Mouse (Mus musculus) neutrophil, adult 83 days (primary cell): ENCODE data around the gene Gm3233. TPM values are rescaled to one million over a fixed set of nuclear protein-coding genes. Genes with fewer than 3 reads are reported as not detected.

ENCODE experiments used
- total RNA-seq, 2 experiments: library from RNA; stranded (reverse); gene quantifications; one replicate each; pipeline ENCODE4 v1.2.4; 2023

The Gm3233 gene
- total RNA-seq = not detected

DNA sequence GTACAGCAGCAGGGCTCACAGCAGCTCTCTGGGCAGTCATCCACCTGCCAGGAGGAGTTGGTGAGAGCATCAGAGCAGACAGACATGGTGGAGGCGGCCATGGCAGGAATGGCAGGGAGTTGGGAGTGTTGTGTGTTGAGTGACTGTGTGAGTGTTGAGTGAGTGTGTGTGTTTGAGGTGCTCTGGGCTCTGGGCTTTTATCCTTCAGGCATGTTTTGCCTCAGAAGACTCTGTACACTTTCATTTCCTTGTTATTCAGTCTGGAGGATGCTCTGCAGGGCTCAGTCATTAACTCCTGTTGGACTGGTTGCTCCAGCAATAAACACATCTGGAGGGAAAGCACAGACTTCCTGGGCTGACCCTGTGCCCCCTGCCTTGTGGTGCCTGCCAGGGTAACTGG lies at the start of gene Gm3233:
TSS of gene Gm3233 (minus strand) at position 101 of the 400 bp plus-strand sequence.

DNA sequence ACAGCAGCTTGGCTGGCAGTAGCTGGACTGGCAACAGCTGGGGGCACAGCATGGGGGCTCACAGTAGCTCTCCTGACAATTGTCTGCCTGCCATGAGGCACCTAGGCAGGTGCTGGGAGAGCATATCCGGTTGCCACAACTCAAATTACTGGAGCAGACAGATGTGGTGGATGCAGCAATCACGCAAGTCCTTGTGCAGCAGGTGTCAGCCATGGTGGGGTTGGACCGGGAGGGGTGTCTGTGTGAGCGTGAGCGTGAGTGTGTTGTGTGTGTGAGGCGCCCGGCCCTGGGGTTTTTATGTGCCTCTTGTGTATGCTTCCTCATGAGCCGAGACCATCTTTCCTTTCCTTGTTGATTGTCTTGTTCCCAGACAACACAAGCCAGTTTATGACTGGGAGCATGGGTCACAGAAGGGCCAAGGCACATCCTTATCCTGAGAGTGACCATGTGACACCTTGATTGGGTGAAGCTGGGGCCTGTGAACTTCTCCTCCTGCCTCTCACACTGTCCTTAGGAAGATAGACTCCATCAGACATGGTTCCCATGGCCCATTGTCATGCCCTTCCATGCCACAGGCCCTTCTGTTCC lies 39.5 kb upstream of the Gm3233 start, which contains the start of gene Gm19668:
TSS of gene Gm19668 (minus strand) at position 213 of the 588 bp plus-strand sequence.

DNA sequence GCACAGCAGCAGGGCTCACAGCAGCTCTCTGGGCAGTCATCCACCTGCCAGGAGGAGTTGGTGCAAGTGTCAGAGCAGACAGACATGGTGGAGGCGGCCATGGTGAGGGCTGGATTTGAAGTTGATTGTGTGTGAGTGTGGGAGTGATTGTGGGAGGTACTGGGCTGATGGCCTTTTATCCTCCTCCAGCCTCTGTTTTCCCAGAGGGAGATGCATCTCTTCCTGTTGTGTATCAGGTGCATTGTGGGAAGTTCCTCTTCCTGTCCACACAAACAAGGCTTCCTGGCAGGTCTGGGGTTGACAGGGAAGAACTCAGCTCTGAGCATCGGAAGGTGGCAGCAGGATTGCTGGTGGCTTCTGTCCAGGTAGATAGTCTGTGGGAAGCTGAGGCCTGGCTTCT lies 35.5 kb upstream of the Gm3233 start, which contains the start of gene Gm9639:
TSS of gene Gm9639 (minus strand) at position 101 of the 400 bp plus-strand sequence.

DNA sequence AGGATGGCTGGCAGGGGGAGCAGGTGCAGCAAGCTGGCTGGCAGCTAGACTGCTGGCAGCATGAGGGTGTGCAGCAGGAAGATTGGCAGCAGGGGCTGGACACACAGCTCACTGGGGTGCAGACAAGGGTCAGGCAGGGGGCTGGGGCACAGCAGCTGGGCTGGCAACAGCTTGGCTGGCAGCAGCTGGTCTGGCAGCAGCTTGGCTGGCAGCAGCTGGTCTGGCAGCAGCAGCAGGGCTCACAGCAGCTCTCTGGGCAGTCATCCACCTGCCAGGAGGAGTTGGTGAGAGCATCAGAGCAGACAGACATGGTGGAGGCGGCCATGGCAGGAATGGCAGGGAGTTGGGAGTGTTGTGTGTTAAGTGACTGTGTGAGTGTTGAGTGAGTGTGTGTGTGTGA lies 28.4 kb upstream of the Gm3233 start, which contains the start of gene Gm7137:
TSS of gene Gm7137 (minus strand) at position 325 of the 400 bp plus-strand sequence.

DNA sequence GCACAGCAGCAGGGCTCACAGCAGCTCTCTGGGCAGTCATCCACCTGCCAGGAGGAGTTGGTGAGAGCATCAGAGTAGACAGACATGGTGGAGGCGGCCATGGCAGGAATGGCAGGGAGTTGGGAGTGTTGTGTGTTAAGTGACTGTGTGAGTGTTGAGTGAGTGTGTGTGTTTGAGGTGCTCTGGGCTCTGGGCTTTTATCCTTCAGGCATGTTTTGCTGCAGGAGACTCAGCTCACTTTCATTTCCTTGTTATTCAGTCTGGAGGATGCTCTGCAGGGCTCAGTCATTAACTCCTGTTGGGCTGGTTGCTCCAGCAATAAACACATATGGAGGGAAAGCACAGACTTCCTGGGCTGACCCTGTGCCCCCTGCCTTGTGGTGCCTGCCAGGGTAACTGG lies 23.0 kb upstream of the Gm3233 start, which contains the start of gene Gm3250:
TSS of gene Gm3250 (minus strand) at position 101 of the 400 bp plus-strand sequence.

DNA sequence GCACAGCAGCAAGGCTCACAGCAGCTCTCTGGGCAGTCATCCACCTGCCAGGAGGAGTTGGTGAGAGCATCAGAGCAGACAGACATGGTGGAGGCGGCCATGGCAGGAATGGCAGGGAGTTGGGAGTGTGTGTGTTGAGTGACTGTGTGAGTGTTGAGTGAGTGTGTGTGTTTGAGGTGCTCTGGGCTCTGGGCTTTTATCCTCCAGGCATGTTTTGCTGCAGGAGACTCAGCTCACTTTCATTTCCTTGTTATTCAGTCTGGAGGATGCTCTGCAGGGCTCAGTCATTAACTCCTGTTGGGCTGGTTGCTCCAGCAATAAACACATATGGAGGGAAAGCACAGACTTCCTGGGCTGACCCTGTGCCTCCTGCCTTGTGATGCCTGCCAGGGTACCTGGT lies 17.4 kb upstream of the Gm3233 start, which contains the start of gene Gm7138:
TSS of gene Gm7138 (minus strand) at position 101 of the 400 bp plus-strand sequence.

DNA sequence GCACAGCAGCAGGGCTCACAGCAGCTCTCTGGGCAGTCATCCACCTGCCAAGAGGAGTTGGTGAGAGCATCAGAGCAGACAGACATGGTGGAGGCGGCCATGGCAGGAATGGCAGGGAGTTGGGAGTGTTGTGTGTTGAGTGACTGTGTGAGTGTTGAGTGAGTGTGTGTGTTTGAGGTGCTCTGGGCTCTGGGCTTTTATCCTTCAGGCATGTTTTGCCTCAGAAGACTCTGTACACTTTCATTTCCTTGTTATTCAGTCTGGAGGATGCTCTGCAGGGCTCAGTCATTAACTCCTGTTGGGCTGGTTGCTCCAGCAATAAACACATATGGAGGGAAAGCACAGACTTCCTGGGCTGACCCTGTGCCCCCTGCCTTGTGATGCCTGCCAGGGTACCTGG lies 11.7 kb upstream of the Gm3233 start, which contains the start of gene Gm3238:
TSS of gene Gm3238 (minus strand) at position 101 of the 400 bp plus-strand sequence.

DNA sequence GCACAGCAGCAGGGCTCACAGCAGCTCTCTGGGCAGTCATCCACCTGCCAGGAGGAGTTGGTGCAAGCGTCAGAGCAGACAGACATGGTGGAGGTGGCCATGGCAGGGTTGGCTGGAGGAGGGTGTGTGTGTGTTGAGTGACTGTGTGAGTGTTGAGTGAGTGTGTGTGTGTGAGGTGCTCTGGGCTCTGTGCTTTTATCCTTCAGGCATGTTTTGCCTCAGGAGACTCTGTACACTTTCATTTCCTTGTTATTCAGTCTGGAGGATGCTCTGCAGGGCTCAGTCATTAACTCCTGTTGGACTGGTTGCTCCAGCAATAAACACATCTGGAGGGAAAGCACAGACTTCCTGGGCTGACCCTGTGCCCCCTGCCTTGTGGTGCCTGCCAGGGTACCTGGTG lies 8.2 kb downstream of the Gm3233 start, which contains the start of gene Gm9736:
TSS of gene Gm9736 (minus strand) at position 101 of the 400 bp plus-strand sequence.

DNA sequence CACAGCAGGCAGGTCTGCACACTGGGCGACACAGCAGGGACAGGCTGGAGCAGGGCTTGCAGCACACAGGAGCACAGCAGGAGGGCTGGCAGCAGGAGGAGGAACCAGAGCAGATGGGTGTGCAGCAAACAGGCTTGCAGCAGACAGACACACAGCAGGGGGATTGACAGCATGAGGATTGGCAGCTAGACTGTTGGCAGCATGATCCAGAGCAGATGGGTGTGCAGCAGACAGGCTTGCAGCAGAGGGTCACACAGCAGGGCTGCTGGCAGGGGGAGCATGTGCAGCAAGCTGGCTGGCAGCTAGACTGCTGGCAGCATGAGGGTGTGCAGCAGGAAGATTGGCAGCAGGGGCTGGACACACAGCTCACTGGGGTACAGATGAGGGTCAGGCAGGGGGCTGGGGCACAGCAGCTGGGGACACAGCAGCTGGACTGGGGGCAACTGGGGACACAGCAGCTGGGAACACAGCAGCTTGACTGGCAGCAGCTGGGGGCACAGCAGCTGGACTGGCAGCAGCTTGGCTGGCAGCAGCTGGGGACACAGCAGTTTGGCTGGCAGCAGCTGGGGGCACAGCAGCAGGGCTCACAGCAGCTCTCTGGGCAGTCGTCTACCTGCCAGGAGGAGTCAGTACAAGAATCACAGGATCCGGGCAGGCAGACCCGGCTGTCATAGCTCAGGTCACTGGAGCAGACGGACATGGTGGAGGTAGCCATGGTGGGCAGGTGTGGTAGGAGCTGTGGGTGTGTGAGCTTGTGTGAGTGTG lies 17.4 kb downstream of the Gm3233 start, which contains the start of gene Gm18596:
TSS of gene Gm18596 (minus strand) at position 715 of the 765 bp plus-strand sequence.

DNA sequence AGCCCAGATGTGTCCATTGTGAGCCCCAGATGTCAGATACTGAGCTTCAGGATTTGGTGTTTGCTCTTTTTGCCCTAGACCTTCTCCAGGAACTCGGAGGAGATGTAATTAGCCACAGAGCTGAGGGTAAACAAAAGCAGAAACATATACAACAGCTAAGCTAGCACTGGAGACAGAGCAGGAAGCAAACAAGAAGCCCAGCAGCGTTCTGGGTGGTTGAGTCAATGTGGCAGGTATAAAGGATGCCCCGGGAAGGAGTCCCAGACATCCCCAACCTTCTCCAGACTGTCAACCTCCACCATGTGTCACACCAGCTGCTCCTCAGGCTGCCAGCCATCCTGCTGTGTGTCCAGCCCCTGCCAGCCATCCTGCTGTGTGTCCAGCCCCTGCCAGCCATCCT lies 33.3 kb downstream of the Gm3233 start, which contains the start of gene Gm10100:
TSS of gene Gm10100 (plus strand) at position 301 of the 400 bp plus-strand sequence.

DNA sequence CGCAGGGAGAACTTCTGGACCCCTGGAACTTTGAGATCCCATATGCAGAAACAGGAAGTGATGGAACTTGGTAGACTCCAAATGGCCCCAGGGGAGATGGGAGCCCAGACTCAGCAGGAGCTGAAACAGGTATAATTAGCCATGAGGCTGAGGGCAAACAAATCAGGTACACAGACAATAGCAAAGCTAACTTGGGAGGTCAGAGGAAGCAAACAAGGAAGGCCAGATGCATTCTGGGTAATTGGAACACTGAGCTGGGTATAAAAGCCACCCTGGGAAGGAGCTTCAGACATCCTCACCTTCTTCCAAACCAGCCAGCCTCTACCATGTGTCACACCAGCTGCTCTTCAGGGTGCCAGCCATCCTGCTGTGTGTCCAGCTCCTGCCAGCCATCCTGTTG lies 39.2 kb downstream of the Gm3233 start, which contains the start of gene Krtap12-1:
TSS of gene Krtap12-1 (plus strand) at position 301 of the 400 bp plus-strand sequence.

DNA sequence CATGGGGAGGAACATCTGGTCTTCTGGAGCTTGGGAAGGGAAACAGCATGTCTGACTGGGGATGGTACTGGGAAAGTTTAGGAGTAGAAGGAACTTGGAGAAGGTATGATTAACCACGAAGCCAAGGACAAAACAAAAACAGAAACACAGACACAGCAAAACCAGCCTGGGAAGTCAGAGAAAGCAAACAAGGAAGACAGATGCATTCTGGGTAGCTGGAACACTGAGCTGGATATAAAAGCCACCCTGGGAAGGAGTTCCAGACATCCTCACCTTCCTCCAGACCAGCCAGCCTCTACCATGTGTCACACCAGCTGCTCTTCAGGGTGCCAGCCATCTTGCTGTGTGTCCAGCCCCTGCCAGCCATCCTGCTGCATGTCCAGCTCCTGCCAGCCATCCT lies 44.0 kb downstream of the Gm3233 start, which contains the start of gene Gm10142:
TSS of gene Gm10142 (plus strand) at position 301 of the 400 bp plus-strand sequence.

DNA sequence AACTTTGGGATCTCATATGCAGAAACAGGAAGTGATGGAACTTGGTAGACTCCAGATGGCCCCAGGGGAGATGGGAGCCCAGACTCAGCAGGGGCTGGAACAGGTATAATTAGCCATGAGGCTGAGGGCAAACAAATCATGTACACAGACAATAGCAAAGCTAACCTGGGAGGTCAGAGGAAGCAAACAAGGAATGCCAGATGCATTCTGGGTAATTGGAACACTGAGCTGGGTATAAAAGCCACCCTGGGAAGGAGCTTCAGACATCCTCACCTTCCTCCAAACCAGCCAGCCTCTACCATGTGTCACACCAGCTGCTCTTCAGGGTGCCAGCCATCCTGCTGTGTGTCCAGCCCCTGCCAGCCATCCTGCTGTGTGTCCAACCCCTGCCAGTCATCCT lies 48.3 kb downstream of the Gm3233 start, which contains the start of gene Gm10024:
TSS of gene Gm10024 (plus strand) at position 301 of the 400 bp plus-strand sequence.

Other genes starting within 250 kb of the Gm3233 start
- gene Fam207a, start 243.9 kb downstream of the Gm3233 start, total RNA-seq = 10 to 100 TPM; 15.7 to 16.4 TPM
- gene Itgb2, start 229.4 kb downstream of the Gm3233 start, total RNA-seq = 100 to 1,000 TPM; 782 to 835 TPM
- gene Pttg1ip, start 178.0 kb downstream of the Gm3233 start, total RNA-seq = 10 to 100 TPM; 70.5 to 75.8 TPM
- 10 to 100 TPM; 54.9 to 60.9 TPM for gene Sumo3, start 153.6 kb downstream of the Gm3233 start, total RNA-seq
- 1 to 10 TPM in 1 of 2 experiments, not detected in 1; 4.6 TPM for gene Gm49325, start 153.5 kb downstream of the Gm3233 start, total RNA-seq
- 10 to 100 TPM; 34.3 to 36.2 TPM for gene Ube2g2, start 137.4 kb downstream of the Gm3233 start, total RNA-seq
- not detected for gene Tspear, start 73.1 kb downstream of the Gm3233 start, total RNA-seq
- gene Gm19402, start 68.9 kb downstream of the Gm3233 start, total RNA-seq = not detected
- gene Gm9508, start 62.4 kb downstream of the Gm3233 start, total RNA-seq = not detected
- gene Gm10272, start 53.1 kb downstream of the Gm3233 start, total RNA-seq = not detected
- not detected for gene Gm10024, start 48.2 kb downstream of the Gm3233 start, total RNA-seq
- not detected for gene Gm10142, start 43.9 kb downstream of the Gm3233 start, total RNA-seq
- not detected for gene Krtap12-1, start 39.1 kb downstream of the Gm3233 start, total RNA-seq
- not detected for gene Gm10100, start 33.2 kb downstream of the Gm3233 start, total RNA-seq
- not detected for gene Gm18596, start 17.0 kb downstream of the Gm3233 start, total RNA-seq
- gene Gm9736, start 8.3 kb downstream of the Gm3233 start, total RNA-seq = not detected
- not detected for gene Gm3238, start 11.6 kb upstream of the Gm3233 start, total RNA-seq
- not detected for gene Gm7138, start 17.3 kb upstream of the Gm3233 start, total RNA-seq
- not detected for gene Gm3250, start 22.9 kb upstream of the Gm3233 start, total RNA-seq
- not detected for gene Gm7137, start 28.5 kb upstream of the Gm3233 start, total RNA-seq
- not detected for gene Gm9639, start 35.4 kb upstream of the Gm3233 start, total RNA-seq
- gene Gm19668, start 39.5 kb upstream of the Gm3233 start, total RNA-seq = not detected
- gene Gm9507, start 52.2 kb upstream of the Gm3233 start, total RNA-seq = not detected
- gene Gm2696, start 55.0 kb upstream of the Gm3233 start, total RNA-seq = not detected
- gene Krtap10-4, start 67.4 kb upstream of the Gm3233 start, total RNA-seq = not detected
- not detected for gene Krtap10-10, start 76.3 kb upstream of the Gm3233 start, total RNA-seq
- not detected for gene Gm36176, start 87.1 kb upstream of the Gm3233 start, total RNA-seq
- gene Gm10318, start 93.2 kb upstream of the Gm3233 start, total RNA-seq = not detected
- gene Gm3285, start 102.3 kb upstream of the Gm3233 start, total RNA-seq = not detected
- gene Lrrc3, start 142.9 kb upstream of the Gm3233 start, total RNA-seq = under 1 TPM in 1 of 2 experiments, not detected in 1; 0.15 TPM
- gene Trpm2, start 210.9 kb upstream of the Gm3233 start, total RNA-seq = 100 to 1,000 TPM; 232 to 259 TPM
- 1 to 10 TPM; 7.1 to 8.8 TPM for gene 1810043G02Rik, start 218.8 kb upstream of the Gm3233 start, total RNA-seq